Mouse (Mus musculus): ENCODE data around the gene Syn3. TPM values are rescaled to one million over a fixed set of nuclear protein-coding genes. Genes with fewer than 3 reads are reported as not detected.
"Not testable (repeated sequence)": the region's sequence is repeated elsewhere in the genome, so short reads cannot be mapped to it uniquely, and the experiment has no call there.

Gene Syn3
- polyA plus RNA-seq, 1 experiment from 2014 or later, result 0.20 TPM

GRCm38 (mm10) chr10:86032517-86032916 is 466.2 kb downstream of the Syn3 start:
- no peak overlapping the region for H3K4me2 ChIP-seq
- no peak overlapping the region for H3K4me3 ChIP-seq (replicated peaks)
- no peaks in the 10 kb centered on the region for H3K27me3 ChIP-seq
- WGBS (ENCODE audit: insufficient replicate concordance), result 90% methylated on average over 3 of the region's 3 CpGs
- no peak for ATAC-seq (ENCODE audit: insufficient read depth)
- H3K27ac ChIP-seq (replicated peaks), result no peak overlapping the region
- peaks cover 93% of the 10 kb centered on the region for H3K36me3 ChIP-seq (replicated peaks)
- no peaks in the 10 kb centered on the region for H3K9me3 ChIP-seq (replicated peaks)
- peaks cover 22% of the 10 kb centered on the region for H3K4me1 ChIP-seq (replicated peaks)
- H3K9ac ChIP-seq, result no peak overlapping the region

GRCm38 (mm10) chr10:86030743-86031142 is 468.0 kb downstream of the Syn3 start:
- H3K9me3 ChIP-seq (replicated peaks), result no peaks in the 10 kb centered on the region
- no peak for ATAC-seq (ENCODE audit: insufficient read depth)
- H3K27me3 ChIP-seq, result no peaks in the 10 kb centered on the region
- peaks cover 34% of the 10 kb centered on the region for H3K4me1 ChIP-seq (replicated peaks)
- H3K27ac ChIP-seq (replicated peaks), result no peak overlapping the region
- 84% methylated on average over 7 of the region's 7 CpGs for WGBS (ENCODE audit: insufficient replicate concordance)
- H3K4me2 ChIP-seq, result no peak overlapping the region
- H3K9ac ChIP-seq, result no peak overlapping the region
- peaks cover 82% of the 10 kb centered on the region for H3K36me3 ChIP-seq (replicated peaks)
- H3K4me3 ChIP-seq (replicated peaks), result no peak overlapping the region

DNA sequence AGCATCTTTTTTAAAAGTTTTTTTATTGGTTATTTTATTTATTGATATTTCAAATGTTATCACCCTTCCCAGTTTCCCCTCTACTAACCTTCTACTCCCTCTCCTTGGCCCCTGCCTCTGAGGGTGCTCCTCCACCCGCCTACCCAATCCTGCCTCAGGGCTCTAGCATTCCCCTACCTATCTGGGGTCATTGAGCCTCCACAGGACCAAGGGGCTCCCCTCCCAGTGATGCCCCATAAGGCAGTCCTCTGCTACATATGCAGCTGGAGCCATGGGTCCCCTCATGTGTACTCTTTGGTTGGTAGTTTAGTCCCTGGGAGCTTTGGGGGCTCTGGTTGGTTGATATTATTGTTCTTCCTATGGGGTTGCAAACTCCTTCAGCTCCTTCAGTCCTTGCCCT is 471.9 kb downstream of the Syn3 start:
- 17% methylated on average over 1 of the region's 1 CpGs for WGBS (ENCODE audit: insufficient replicate concordance)
- peaks cover 57% of the 10 kb centered on the region for H3K36me3 ChIP-seq (replicated peaks)
- H3K4me2 ChIP-seq, result peak overlapping the region; percentile 72

GRCm38 (mm10) chr10:86026354-86026753 is 472.3 kb downstream of the Syn3 start:
- no peak overlapping the region for H3K9ac ChIP-seq
- H3K27ac ChIP-seq (replicated peaks), result peak overlapping the region; percentile 98
- no peaks in the 10 kb centered on the region for H3K9me3 ChIP-seq (replicated peaks)
- peak overlapping the region; percentile 66 for H3K4me2 ChIP-seq
- peak; percentile 82 for ATAC-seq (ENCODE audit: insufficient read depth)
- 22% methylated on average over 3 of the region's 3 CpGs for WGBS (ENCODE audit: insufficient replicate concordance)
- peak overlapping the region; percentile 29 for H3K4me3 ChIP-seq (replicated peaks)
- no peaks in the 10 kb centered on the region for H3K27me3 ChIP-seq
- H3K36me3 ChIP-seq (replicated peaks), result peaks cover 52% of the 10 kb centered on the region
- peaks cover 51% of the 10 kb centered on the region for H3K4me1 ChIP-seq (replicated peaks)

More for the DNA sequence above, 471.9 kb downstream of the Syn3 start:
- not testable (repeated sequence) for H3K9me3 ChIP-seq (replicated peaks); H3K27me3 ChIP-seq
- H3K9ac ChIP-seq, result peak overlapping the region; percentile 67
- H3K27ac ChIP-seq (replicated peaks), result peak overlapping the region; percentile 98
- peaks cover 48% of the 10 kb centered on the region for H3K4me1 ChIP-seq (replicated peaks)
- H3K4me3 ChIP-seq (replicated peaks), result peak overlapping the region; percentile 47
- peak; percentile 43 for ATAC-seq (ENCODE audit: insufficient read depth)

- peaks cover 48% of the 10 kb centered on the region for H3K36me3 ChIP-seq (replicated peaks)
- peaks cover 55% of the 10 kb centered on the region for H3K4me1 ChIP-seq (replicated peaks)
- no peaks in the 10 kb centered on the region for H3K27me3 ChIP-seq
- peak overlapping the region; percentile 66 for H3K4me2 ChIP-seq
- H3K27ac ChIP-seq (replicated peaks), result peak overlapping the region; percentile 98
- WGBS (ENCODE audit: insufficient replicate concordance), result 28% methylated on average over 2 of the region's 2 CpGs
- peak; percentile 17 for ATAC-seq (ENCODE audit: insufficient read depth)
- H3K9ac ChIP-seq, result peak overlapping the region; percentile 44; the same call in 1 of the 2 replicates
- H3K9me3 ChIP-seq (replicated peaks), result no peaks in the 10 kb centered on the region
- H3K4me3 ChIP-seq (replicated peaks), result peak overlapping the region; percentile 29
Measured at GRCm38 (mm10) chr10:86025906-86026305, 472.8 kb downstream of the Syn3 start.

DNA sequence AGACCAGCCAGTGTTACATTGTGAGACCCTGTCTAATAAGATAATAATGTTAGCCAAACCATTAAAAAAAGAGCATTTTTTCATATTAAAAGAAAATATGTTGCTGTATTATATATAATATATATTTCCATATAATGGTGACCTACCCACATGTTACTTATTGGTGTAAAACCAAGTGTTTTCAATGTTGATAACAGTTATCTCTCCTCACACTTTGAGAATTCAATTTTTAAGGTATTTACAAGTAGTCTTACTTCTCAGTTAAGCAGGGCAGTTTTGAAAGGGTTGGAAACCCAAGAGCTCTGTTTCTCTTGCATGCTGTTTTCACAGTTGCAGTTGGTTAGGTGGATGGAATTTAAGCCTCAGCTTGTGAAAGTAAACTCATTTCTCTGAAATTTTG is 475.5 kb downstream of the Syn3 start:
- peak overlapping the region; percentile 93 for H3K9ac ChIP-seq
- H3K27ac ChIP-seq (replicated peaks), result peak overlapping the region; percentile 93
- peaks cover 22% of the 10 kb centered on the region for H3K36me3 ChIP-seq (replicated peaks)
- peaks cover 47% of the 10 kb centered on the region for H3K4me1 ChIP-seq (replicated peaks)
- H3K4me3 ChIP-seq (replicated peaks), result peak overlapping the region; percentile 98
- H3K4me2 ChIP-seq, result peak overlapping the region; percentile 66
- no peak for ATAC-seq (ENCODE audit: insufficient read depth)
- H3K9me3 ChIP-seq (replicated peaks), result no peaks in the 10 kb centered on the region
- no peaks in the 10 kb centered on the region for H3K27me3 ChIP-seq

DNA sequence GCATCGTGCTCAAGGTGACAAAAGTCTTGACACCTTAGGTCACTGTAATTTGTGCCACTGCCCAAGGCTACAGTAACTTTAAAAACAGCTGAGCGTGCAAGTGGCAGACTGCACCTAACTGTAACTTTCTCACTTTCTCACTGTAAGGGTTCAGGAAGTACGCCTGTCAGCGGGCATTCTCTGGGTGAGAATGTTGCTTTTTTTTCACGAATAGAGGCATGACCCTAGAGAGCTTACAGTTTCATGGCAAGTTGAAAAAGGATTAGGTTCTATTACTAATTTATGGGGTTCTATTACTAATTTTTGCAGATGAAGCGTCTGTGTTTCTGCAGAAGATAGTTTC is 476.3 kb downstream of the Syn3 start:
- Histone ChIP-seq H3K36me3 (replicated peaks) (peaks cover 16% of the 10 kb centered on the region), H3K4me1 (replicated peaks) (peaks cover 42% of the 10 kb centered on the region), H3K27me3 (no peaks in the 10 kb centered on the region), H3K9ac (peak overlapping the region; percentile 93), H3K4me3 (replicated peaks) (peak overlapping the region; percentile 98), H3K4me2 (peak overlapping the region; percentile 66), H3K27ac (replicated peaks) (peak overlapping the region; percentile 93), H3K9me3 (replicated peaks) (no peaks in the 10 kb centered on the region)
- 2% methylated on average over 6 of the region's 6 CpGs for WGBS (ENCODE audit: insufficient replicate concordance)
- ATAC-seq (ENCODE audit: insufficient read depth), result peak; percentile 10

- Histone ChIP-seq H3K9me3 (replicated peaks) (no peaks in the 10 kb centered on the region), H3K4me1 (replicated peaks) (peaks cover 36% of the 10 kb centered on the region), H3K27ac (replicated peaks) (peak within 1 kb of the TSS; percentile 93), H3K36me3 (replicated peaks) (peaks cover 12% of the 10 kb centered on the region), H3K4me2 (peak within 1 kb of the TSS; percentile 66), H3K27me3 (no peaks in the 10 kb centered on the region), H3K4me3 (replicated peaks) (peak within 1 kb of the TSS; percentile 98), H3K9ac (peak within 1 kb of the TSS; percentile 93)
- ATAC-seq (ENCODE audit: insufficient read depth), result peak; percentile 81
- WGBS (ENCODE audit: insufficient replicate concordance), result under 1% methylated on average over 82 of the region's 82 CpGs
Measured at GRCm38 (mm10) chr10:86021749-86022473, 476.8 kb downstream of the Syn3 start, which contains the start of gene Fbxo7. Gene Fbxo7 (plus strand): TSS chr10:86021972.

DNA sequence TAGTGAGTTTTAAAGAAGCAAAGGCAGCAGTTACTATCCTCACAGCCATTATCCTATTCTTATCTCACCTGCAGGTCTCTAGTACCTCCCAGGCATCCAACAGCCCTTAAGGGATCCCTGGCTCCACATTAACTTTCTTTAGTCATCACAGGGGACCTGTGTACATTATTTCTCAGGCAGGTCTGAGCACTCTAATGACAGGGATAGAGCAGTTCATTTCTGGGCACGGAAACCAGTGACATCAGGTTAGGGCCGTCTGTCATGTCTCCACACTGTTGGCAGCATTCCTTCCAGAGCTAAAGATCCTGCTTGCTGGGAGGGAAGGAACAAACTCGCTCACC is 477.3 kb downstream of the Syn3 start:
- under 1% methylated on average over 3 of the region's 3 CpGs for WGBS (ENCODE audit: insufficient replicate concordance)
- ATAC-seq (ENCODE audit: insufficient read depth), result no peak

DNA sequence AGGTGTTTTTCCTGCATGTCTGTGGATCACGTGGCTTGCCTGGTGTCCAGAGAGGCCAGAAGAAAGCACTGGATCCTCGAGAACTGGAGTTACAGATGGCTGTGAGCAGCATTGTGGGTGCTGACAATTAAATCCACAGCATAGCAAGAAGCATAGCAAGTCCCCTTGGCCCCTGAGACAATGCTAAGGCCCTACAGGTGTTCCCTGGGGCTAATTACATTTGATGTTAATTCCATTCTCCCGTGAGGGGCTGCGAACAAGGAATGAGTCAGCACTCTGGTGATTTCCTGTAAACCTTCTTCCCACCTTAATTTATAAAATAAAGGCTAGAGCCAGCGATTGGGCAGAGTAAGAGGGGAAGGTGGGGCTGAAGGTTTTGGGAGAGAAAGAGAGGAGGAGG is 479.9 kb downstream of the Syn3 start:
- no peak for ATAC-seq (ENCODE audit: insufficient read depth)
- Histone ChIP-seq H3K27ac (replicated peaks) (no peak overlapping the region), H3K36me3 (replicated peaks) (no peaks in the 10 kb centered on the region), H3K4me1 (replicated peaks) (peaks cover 13% of the 10 kb centered on the region), H3K9ac (no peak overlapping the region), H3K4me2 (no peak overlapping the region), H3K9me3 (replicated peaks) (no peaks in the 10 kb centered on the region), H3K4me3 (replicated peaks) (no peak overlapping the region), H3K27me3 (0 out of 2 replicates have a peak, but pooled peaks cover 9% of the 10 kb centered on the region)
- 31% methylated on average over 5 of the region's 5 CpGs for WGBS (ENCODE audit: insufficient replicate concordance)

More for the DNA sequence above, 477.3 kb downstream of the Syn3 start:
- H3K4me3 ChIP-seq (replicated peaks), result peak overlapping the region; percentile 98
- peaks cover 10% of the 10 kb centered on the region for H3K36me3 ChIP-seq (replicated peaks)
- H3K27me3 ChIP-seq, result 0 out of 2 replicates have a peak, but pooled peaks cover 5% of the 10 kb centered on the region
- peak overlapping the region; percentile 93 for H3K9ac ChIP-seq
- H3K4me1 ChIP-seq (replicated peaks), result peaks cover 34% of the 10 kb centered on the region
- H3K4me2 ChIP-seq, result peak overlapping the region; percentile 64
- peak overlapping the region; percentile 93 for H3K27ac ChIP-seq (replicated peaks)
- no peaks in the 10 kb centered on the region for H3K9me3 ChIP-seq (replicated peaks)

DNA sequence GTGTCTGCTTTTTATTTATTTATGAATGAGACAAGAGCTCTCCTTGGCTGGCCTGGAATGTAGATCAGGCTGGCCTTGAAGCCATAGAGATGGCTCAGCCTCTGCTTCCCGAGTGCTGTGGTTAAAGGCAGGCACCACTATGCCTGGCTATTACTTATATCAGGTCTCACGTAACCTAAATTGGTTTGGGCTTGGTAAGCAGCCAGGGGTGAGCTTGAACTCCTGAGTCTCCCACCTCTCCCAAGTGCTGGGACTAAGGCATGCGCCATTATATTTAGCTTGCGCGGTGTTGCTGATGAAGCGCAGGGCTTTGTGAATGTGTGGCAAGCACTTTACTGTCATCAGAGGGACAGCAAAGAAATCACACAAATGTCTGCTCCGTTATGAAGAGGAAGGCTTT is 480.9 kb downstream of the Syn3 start:
- Histone ChIP-seq H3K27ac (replicated peaks) (no peak overlapping the region), H3K36me3 (replicated peaks) (no peaks in the 10 kb centered on the region), H3K4me3 (replicated peaks) (no peak overlapping the region), H3K9ac (no peak overlapping the region), H3K4me1 (replicated peaks) (peaks cover 10% of the 10 kb centered on the region), H3K4me2 (no peak overlapping the region), H3K27me3 (0 out of 2 replicates have a peak, but pooled peaks cover 9% of the 10 kb centered on the region), H3K9me3 (replicated peaks) (no peaks in the 10 kb centered on the region)
- ATAC-seq (ENCODE audit: insufficient read depth), result no peak
- 83% methylated on average over 7 of the region's 7 CpGs for WGBS (ENCODE audit: insufficient replicate concordance)
